8 mouse cellular contexts compared by ENCODE assay signal in the genomic region with DNA sequence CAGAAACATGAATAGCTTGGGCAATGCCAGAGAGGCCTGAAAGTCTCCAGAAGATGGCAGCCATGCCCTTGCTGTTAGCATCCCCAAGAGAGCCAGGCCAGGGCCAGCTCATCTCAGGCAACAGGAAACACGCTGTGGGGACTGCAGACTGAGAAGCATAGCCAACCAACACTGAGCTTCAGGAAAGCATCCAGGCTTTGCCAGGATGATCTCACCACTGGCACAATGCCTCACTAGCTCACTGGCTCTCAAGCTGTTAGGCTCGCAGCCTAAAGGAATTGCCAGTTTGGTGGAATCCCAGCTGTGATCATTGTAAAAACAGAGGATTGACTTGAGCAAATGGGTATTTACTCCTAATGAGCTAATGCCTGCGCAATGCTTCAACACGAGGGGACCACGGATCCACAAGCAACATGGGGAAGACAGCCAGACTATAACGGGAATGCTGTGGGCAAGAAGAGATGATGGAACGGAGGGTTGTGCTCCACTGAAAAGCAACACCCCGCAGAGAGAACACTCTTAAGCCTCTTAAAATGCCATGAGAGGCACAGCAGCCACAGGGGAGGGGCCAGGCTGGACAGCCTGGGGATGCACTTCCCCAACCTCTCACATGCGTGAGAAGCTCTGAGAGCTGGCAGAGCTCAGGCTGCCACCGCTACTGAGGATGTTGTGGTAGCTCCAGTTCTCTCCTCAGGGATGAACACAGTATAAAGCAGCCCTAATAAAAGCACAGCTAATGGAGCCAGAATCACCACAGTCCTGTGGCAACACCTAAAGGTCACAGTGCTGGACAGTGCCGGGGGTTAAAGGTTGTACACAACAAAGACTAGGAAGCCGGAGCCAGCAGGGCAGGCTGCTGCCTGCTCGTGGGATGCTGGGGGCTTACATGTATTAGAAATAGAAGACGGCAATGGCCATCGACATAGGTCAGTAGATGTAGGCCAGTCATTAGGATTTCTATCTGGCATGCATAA. TPM values are rescaled to one million over a fixed set of nuclear protein-coding genes. Genes with fewer than 3 reads are reported as not detected.
DNase-seq lines count a peak whose midpoint lies in the region; ATAC-seq and TF ChIP-seq lines count a peak whose summit lies in the region.

No protein-coding gene starts in this region.

- H3K4me3 ChIP-seq in liver, embryonic 14.5 days (ENCODE audit: insufficient read depth in 1 of 2, low read depth in 2 of 2, low read length in 2 of 2) = no peak overlapping the region

- WGBS in liver, embryonic 14.5 days (ENCODE audit: insufficient replicate concordance) = 89% methylated on average over 15 of the region's 15 CpGs

- no peaks in the 10 kb centered on the region for H3K27me3 ChIP-seq in liver, embryonic 14.5 days (ENCODE audit: control insufficient read depth, insufficient read depth, low read length)

- peaks cover 20% of the 10 kb centered on the region for H3K36me3 ChIP-seq in liver, embryonic 14.5 days (replicated peaks; ENCODE audit: control insufficient read depth, insufficient read depth, low read depth)

- ATAC-seq in liver, embryonic 14.5 days (ENCODE audit: insufficient read depth) = no peak

- H3K9ac ChIP-seq in liver, embryonic 14.5 days (replicated peaks) = no peak overlapping the region

- intact Hi-C loops in gastrocnemius, postnatal 14 days (cut with DNase I; ENCODE audit: low total_unique reads) = no loop called here

- peak overlapping the region; percentile 92 for H3K27ac ChIP-seq in liver, embryonic 14.5 days

- TF ChIP-seq CTCF in liver, embryonic 14.5 days (IDR thresholded peaks at IDR 0.05; ENCODE audit: low read depth) = no peak

- peak; percentile 12 for DNase-seq in embryo, embryonic 10 days (ENCODE audit: low spot score)
- no peak for DNase-seq in embryo, embryonic 9.5 days (ENCODE audit: extremely low spot score)
- peak; percentile 98 to 99 for DNase-seq in cerebellum, postnatal 10 days
- DNase-seq in gastrocnemius, postnatal 14 days = peak; percentile 86
- DNase-seq in kidney, postnatal 10 days = peak; percentile 62
- DNase-seq in liver, embryonic 14.5 days (ENCODE audit: low read depth in 3 of 3, low spot score in 3 of 3) = no peak
- DNase-seq in retina, adult 2 months (ENCODE audit: low read depth, low spot score) = peak; percentile 50
- DNase-seq in thymus, postnatal 25 days = no peak

- H3K4me1 ChIP-seq in liver, embryonic 14.5 days (replicated peaks; ENCODE audit: control insufficient read depth in 2 of 2, insufficient read depth in 2 of 2, low read length in 1 of 2) = peaks cover 38 to 41% of the 10 kb centered on the region in 2 experiments

- no peak overlapping the region for H3K4me2 ChIP-seq in liver, embryonic 14.5 days (ENCODE audit: low read depth)

- H3K9me3 ChIP-seq in liver, embryonic 14.5 days (ENCODE audit: control insufficient read depth, low read length) = no peaks in the 10 kb centered on the region

- TF ChIP-seq EP300 in liver, embryonic 14.5 days (IDR thresholded peaks at IDR 0.05; ENCODE audit: low read depth) = no peak

RNA-seq across cellular contexts. Expression of gene Cabin1, which starts 59.6 kb away (rescaled TPM):
- 10 to 100 TPM in 1 of 2 experiments, 1 to 10 TPM in 1; 9.6 to 10.9 TPM for total RNA-seq in gastrocnemius, postnatal 14 days (2021)
- polyA plus RNA-seq in liver, embryonic 14.5 days (2012; rRNA removed) = 11.2 and 11.3 TPM in 2 replicates
- 12.0 and 13.7 TPM in 2 replicates for polyA plus RNA-seq in liver, embryonic 14.5 days (2014; fragmentation: Nextera tagmentation; extraction: Ambion mirVana)

Comparison
In these comparisons a context has a peak if more than half of its experiments do, and no peak if none do; other contexts are left out.
1. DNase-seq: peak in embryo, embryonic 10 days (single experiment), cerebellum, postnatal 10 days (2 of 2), gastrocnemius, postnatal 14 days (single experiment), kidney, postnatal 10 days (single experiment) and retina, adult 2 months (single experiment); none in embryo, embryonic 9.5 days (single experiment), liver, embryonic 14.5 days (0 of 3) and thymus, postnatal 25 days (single experiment).